Mouse (Mus musculus) heart, postnatal 0 days (tissue): Measurements from ENCODE around the gene Rcan3.
A peak's percentile ranks its signal among the peaks of the same experiment; 100 is the strongest.

Experiments
- CTCF ChIP-seq: IDR thresholded peaks from 2 replicates; pipeline ENCODE4 v1.5.1; 2016; ENCODE audit warnings: antibody characterized with exemption, control low read depth, low read depth
- EP300 ChIP-seq: IDR thresholded peaks from 2 replicates; pipeline ENCODE4 v1.6.1; 2016; ENCODE audit warnings: antibody characterized with exemption, low read depth

- peak; percentile 14; the same call in 1 of the 2 replicates for TF ChIP-seq CTCF
- TF ChIP-seq EP300: no peak
Observed at GRCm38 (mm10) chr4:135433443-135434394, at the start of gene Rcan3.
